Mouse (Mus musculus) neutrophil, adult 5-6 weeks (primary cell): ENCODE measurements around the gene Mtif3. TPM values are rescaled to one million over a fixed set of nuclear protein-coding genes. Genes with fewer than 3 reads are reported as not detected.
A peak's percentile ranks its signal among the peaks of the same experiment; 100 is the strongest.
"Not testable (repeated sequence)": the region's sequence is repeated elsewhere in the genome, so short reads cannot be mapped to it uniquely, and the experiment has no call there.

Experiments used
- ATAC-seq: fragments of 151-379, 151-347 bp; 2 replicates; pipeline ENCODE4 v1.8.0; 2017; ENCODE audit warnings: mild to moderate bottlenecking, moderate TSS enrichment; ENCODE audit not compliant: insufficient number of reproducible peaks, poor library complexity, low FRiP score, severe bottlenecking; ENCODE audit errors: extremely low read depth
- total RNA-seq: library from RNA; stranded (forward); fragments of 200-1000 nt; gene quantifications from 2 replicates; pipeline ENCODE4 v1.2.3, GENCODE M21; 2017

The Mtif3 gene
- total RNA-seq, 1 experiment from 2014 or later, result 24.1 TPM

- ATAC-seq, result no peak
Measured at GRCm38 (mm10) chr5:146920314-146921161, 43.1 kb downstream of the Mtif3 start.

DNA sequence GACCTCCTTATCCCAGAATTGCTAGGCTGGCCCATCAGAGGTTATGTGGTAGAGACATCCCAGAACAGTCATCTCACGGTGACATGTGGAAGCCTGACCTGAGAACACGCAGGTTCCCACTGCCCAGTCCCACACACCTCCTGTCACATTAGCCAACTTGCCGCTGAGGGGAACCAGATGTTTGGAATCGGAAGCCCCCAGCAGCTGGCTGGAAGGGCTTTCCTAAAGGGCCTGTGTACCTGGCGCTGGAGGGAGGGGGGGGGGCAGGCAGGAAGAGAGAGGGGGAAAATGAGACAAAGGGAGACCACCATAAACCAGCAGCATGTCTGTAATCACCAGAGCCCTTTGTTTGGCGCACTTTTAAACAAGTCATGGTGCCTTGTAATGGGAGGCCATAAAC lies 43.7 kb downstream of the Mtif3 start:
- no peak for ATAC-seq

- ATAC-seq, result not testable (repeated sequence)
Measured at GRCm38 (mm10) chr5:146917357-146917756, 46.2 kb downstream of the Mtif3 start.

GRCm38 (mm10) chr5:146916806-146917205 lies 46.8 kb downstream of the Mtif3 start:
- ATAC-seq, result no peak

DNA sequence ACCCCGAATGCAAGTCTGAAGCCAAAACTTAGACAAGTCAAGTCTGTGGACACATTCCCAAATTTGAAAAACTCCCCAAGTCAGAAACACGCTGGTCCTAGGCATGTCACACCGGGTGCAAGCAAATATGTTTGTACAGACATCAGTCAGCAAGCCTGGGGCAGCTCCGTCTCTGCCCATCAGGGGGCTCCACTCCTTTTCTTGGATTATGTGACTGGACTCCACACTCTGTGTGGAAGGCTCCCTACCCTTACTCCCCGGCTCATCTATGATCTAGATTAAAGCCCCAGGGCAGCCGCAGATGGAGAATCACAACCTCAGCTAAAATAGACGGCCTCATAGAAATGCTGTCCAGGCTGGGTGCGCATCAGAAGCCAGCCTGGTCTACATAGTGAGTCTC lies 47.3 kb downstream of the Mtif3 start:
- ATAC-seq, result no peak

DNA sequence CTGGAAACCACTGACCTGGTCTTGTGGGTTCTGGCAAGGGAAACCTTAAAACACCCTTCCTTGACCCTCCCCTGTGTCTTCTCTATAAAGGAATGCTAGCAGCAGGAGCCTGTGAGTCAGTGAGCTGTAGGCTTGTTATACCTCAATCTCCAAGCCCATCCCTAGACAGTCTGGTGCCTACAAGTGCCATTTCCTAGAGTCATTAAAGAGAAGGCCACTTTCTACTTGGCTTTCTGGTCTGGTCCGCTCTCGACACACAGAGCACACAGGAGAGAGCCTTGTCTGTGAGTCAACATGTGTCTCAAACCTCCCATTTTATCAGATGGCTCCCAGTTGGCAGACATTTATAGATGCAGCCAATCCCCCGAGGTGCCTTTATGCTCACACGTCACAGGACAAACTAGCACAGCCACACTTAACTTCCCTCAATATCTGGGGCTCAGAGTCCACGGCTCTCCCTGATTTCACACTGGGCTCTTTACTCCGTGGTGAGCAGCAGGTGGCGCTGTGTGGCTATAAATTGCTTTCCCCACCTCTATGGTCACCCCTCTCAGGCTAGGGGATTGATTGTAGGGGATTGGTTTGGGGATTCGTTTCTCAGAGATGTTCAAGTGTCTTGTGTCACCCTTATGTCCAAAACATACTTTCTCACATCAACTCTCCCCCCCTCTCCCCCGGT lies 49.4 kb downstream of the Mtif3 start:
- peak; percentile 59 for ATAC-seq

DNA sequence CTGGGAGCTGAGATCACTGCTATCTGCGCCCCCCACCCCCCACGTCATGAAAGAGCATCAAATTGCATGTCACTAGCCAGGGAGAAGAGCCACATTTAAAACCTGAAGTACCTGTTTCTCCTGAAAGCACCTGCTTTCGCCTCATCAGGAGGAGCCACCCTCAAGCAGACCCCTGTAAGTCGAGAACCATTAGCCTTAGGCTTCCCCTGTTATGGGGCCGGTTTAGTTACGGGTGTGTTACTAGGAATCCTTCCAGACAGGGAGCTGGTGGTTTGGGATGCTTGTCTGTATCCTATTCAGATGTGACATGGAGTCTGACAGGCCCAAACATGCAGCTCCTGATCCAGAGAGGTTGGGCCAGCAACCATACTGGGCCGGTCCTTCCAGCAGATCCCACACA lies 50.2 kb downstream of the Mtif3 start:
- no peak for ATAC-seq

- peak; percentile 65 for ATAC-seq
Measured at GRCm38 (mm10) chr5:146912206-146912605, 51.4 kb downstream of the Mtif3 start.

- ATAC-seq, result no peak
Measured at GRCm38 (mm10) chr5:146908629-146909028, 55.0 kb downstream of the Mtif3 start.

GRCm38 (mm10) chr5:146907533-146907932 lies 56.1 kb downstream of the Mtif3 start:
- ATAC-seq, result no peak

GRCm38 (mm10) chr5:146905486-146906172 lies 58.0 kb downstream of the Mtif3 start:
- peak; percentile 71 for ATAC-seq

GRCm38 (mm10) chr5:146904404-146904803 lies 59.2 kb downstream of the Mtif3 start:
- ATAC-seq, result peak; percentile 63; the same call in 1 of the 2 replicates

Other genes starting within 250 kb of the Mtif3 start
- 42.4 and 51.3 TPM in 2 replicates for gene Usp12, start 168.8 kb downstream of the Mtif3 start, total RNA-seq
- gene Rpl21, start 130.9 kb downstream of the Mtif3 start, total RNA-seq, result 1,154 and 1,168 TPM in 2 replicates
- gene Rasl11a, start 118.7 kb downstream of the Mtif3 start, total RNA-seq, result not detected in 2 replicates
- gene Gtf3a, start 15.1 kb downstream of the Mtif3 start, total RNA-seq, result 52.6 and 60.8 TPM in 2 replicates
- gene Lnx2, start 112.8 kb upstream of the Mtif3 start, total RNA-seq, result 13.5 and 18.3 TPM in 2 replicates
- gene Polr1d, start 113.2 kb upstream of the Mtif3 start, total RNA-seq, result 63.5 and 70.0 TPM in 2 replicates
- gene Gsx1, start 224.9 kb upstream of the Mtif3 start, total RNA-seq, result not detected in 2 replicates